Mouse (Mus musculus) layer of hippocampus, adult 11-12 months (tissue): ENCODE measurements around the gene Dhh.

Experiments used
- DNase-seq: peaks from one replicate; pipeline ENCODE4 v3.0.0; 2022; ENCODE audit warnings: low spot score

Dhh gene

GRCm38 (mm10) chr15:98871916-98872888 is 26.1 kb downstream of the Dhh start:
- peak; percentile 95 for DNase-seq

- DNase-seq, result peak; percentile 44
These were observed 27.0 kb downstream of the Dhh start, which contains the start of gene Kmt2d for GRCm38 (mm10) chr15:98871070-98871915. Kmt2d (minus strand) TSS chr15:98871204.

- DNase-seq, result no peak
These were observed 27.9 kb downstream of the Dhh start for GRCm38 (mm10) chr15:98870179-98871069.

- no peak for DNase-seq
These were observed 28.8 kb downstream of the Dhh start for GRCm38 (mm10) chr15:98869342-98870178.

GRCm38 (mm10) chr15:98868346-98869063 is 29.8 kb downstream of the Dhh start:
- no peak for DNase-seq

- DNase-seq, result peak; percentile 68
These were observed 31.0 kb downstream of the Dhh start for GRCm38 (mm10) chr15:98867321-98867720.

- no peak for DNase-seq
These were observed 31.8 kb downstream of the Dhh start for GRCm38 (mm10) chr15:98866501-98866900.

GRCm38 (mm10) chr15:98865771-98866170 is 32.6 kb downstream of the Dhh start:
- DNase-seq, result no peak

GRCm38 (mm10) chr15:98864951-98865350 is 33.4 kb downstream of the Dhh start:
- no peak for DNase-seq

- no peak for DNase-seq
These were observed 34.8 kb downstream of the Dhh start for GRCm38 (mm10) chr15:98863451-98863958.

GRCm38 (mm10) chr15:98861701-98862410 is 36.5 kb downstream of the Dhh start:
- no peak for DNase-seq

GRCm38 (mm10) chr15:98860921-98861320 is 37.4 kb downstream of the Dhh start:
- no peak for DNase-seq

GRCm38 (mm10) chr15:98859319-98860043 is 38.9 kb downstream of the Dhh start:
- DNase-seq, result no peak

- no peak for DNase-seq
These were observed 44.1 kb downstream of the Dhh start for GRCm38 (mm10) chr15:98854214-98854613.

GRCm38 (mm10) chr15:98853161-98853937 is 45.0 kb downstream of the Dhh start:
- DNase-seq, result no peak

GRCm38 (mm10) chr15:98852733-98853132 is 45.6 kb downstream of the Dhh start:
- DNase-seq, result no peak

GRCm38 (mm10) chr15:98852071-98852470 is 46.3 kb downstream of the Dhh start:
- DNase-seq, result no peak
